Mouse (Mus musculus) bone marrow, adult 2 months (tissue): ENCODE measurements around the gene Tmub1.
"Not testable (repeated sequence)": the region's sequence is repeated elsewhere in the genome, so short reads cannot be mapped to it uniquely, and the experiment has no call there.

ENCODE experiments used
- CTCF ChIP-seq: fragments of 200-500 bp; IDR thresholded peaks from 2 replicates; pipeline ENCODE4 v1.5.1; 2011; ENCODE audit warnings: low read length, control low read depth; ENCODE audit not compliant: control insufficient read depth, insufficient read depth
- POLR2A ChIP-seq: fragments of 200-500 bp; IDR thresholded peaks from 2 replicates; pipeline ENCODE4 v1.6.1; 2011; ENCODE audit warnings: low read depth, mild to moderate bottlenecking, control low read depth, low read length, borderline replicate concordance; ENCODE audit not compliant: control insufficient read depth

- not testable (repeated sequence) for TF ChIP-seq CTCF, POLR2A
Measured at GRCm38 (mm10) chr5:24396254-24396653, 51.4 kb downstream of the Tmub1 start.
